Mouse (Mus musculus): Measurements from ENCODE around the gene Dpm3.

DNA sequence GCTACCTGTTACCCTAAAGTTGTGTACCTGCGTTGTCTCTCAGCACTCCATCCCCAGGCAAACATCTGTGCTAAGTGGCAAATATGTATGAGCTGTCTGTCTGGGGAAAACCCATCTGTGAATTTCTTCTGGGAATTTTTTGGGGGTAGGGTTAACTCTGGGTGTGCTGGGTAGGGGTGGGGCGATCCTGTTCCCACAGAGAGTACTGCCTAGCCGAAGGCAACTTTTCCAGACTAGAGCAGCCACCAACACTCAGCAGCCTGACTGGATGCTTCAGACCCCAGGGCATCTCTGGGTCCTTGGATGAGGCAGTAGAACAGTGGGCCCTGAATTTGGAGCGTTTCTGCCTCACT is 23.1 kb downstream of the Dpm3 start:
- TF ChIP-seq CTCF (IDR thresholded peaks at IDR 0.05; ENCODE audit: low read depth) (no peak), EP300 (IDR thresholded peaks at IDR 0.05; ENCODE audit: low read depth) (no peak)

All from liver, embryonic 14.5 days (tissue).